Mouse (Mus musculus) bone marrow, adult 2 months (tissue): ENCODE data around the gene Sh3bgrl3.

Experiments
- CTCF ChIP-seq: fragments of 200-500 bp; IDR thresholded peaks from 2 replicates; pipeline ENCODE4 v1.5.1; 2011; ENCODE audit warnings: low read length, control low read depth; ENCODE audit not compliant: control insufficient read depth, insufficient read depth
- POLR2A ChIP-seq: fragments of 200-500 bp; IDR thresholded peaks from 2 replicates; pipeline ENCODE4 v1.6.1; 2011; ENCODE audit warnings: low read depth, mild to moderate bottlenecking, control low read depth, low read length, borderline replicate concordance; ENCODE audit not compliant: control insufficient read depth

DNA sequence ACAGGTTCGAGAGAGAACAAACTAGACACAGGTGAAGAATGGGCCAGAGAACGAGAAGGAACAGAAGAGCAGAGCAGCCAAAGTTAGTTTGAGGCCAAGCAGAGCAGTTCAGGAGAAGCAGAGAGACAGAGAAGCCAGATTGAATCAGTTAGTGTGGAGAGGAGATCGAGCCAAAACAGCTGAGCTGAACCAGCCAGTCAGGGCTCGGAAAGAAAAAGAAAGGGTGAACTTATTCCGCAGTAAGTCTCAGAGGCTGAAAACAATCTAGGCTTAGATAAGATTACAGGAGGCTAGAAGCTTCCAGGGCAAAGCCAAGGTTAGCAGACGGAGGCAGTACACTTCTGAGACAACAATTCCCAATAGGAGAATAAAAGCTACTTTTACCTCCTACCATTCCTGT lies 36.4 kb upstream of the Sh3bgrl3 start:
- TF ChIP-seq CTCF, result no peak
- TF ChIP-seq POLR2A, result no peak
